Mouse (Mus musculus): ENCODE results near the gene Tcte1. TPM values are rescaled to one million over a fixed set of nuclear protein-coding genes. Genes with fewer than 3 reads are reported as not detected.

The Tcte1 gene
- polyA plus RNA-seq, 1 experiment from 2014 or later, result 1.3 TPM

DNA sequence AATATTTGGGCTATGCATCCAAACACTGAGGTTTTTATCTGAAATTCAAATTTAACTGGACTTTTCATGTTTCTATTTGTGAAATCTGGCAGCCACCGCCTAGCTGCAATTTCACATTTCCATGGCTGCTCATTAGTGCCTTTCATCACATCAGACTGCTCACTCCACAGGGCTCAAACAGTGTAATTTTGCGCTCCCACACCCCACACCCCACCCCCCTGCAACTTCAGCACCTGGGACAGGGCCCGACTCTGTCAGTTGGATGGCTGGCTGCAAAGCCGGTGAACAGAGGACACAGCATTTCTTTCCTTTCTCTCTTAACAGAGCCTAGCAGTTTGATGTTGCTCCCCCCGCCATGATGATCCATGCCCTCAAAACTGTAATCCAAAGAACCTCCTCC, 13.0 kb downstream of the Tcte1 start:
- peaks cover 16% of the 10 kb centered on the region for H3K27me3 ChIP-seq (ENCODE audit: control insufficient read depth, insufficient read depth, low read length)
- DNase-seq (ENCODE audit: low spot score), result peak; percentile 71
- H3K9me3 ChIP-seq (ENCODE audit: control insufficient read depth, low read length), result no peaks in the 10 kb centered on the region; the same call in 1 of the 2 replicates
- WGBS, result 14% methylated on average over 5 of the region's 5 CpGs
- no peak overlapping the region for H3K27ac ChIP-seq (replicated peaks; ENCODE audit: low read depth, low read length)
- no peak overlapping the region for H3K4me2 ChIP-seq (ENCODE audit: low read depth, severe bottlenecking)
- no peaks in the 10 kb centered on the region for H3K4me1 ChIP-seq (ENCODE audit: control insufficient read depth, insufficient read depth, low read length)
- no peak for ATAC-seq (ENCODE audit: insufficient number of reproducible peaks, low FRiP score, low TSS enrichment, low read depth)
- no peaks in the 10 kb centered on the region for H3K36me3 ChIP-seq (ENCODE audit: control insufficient read depth, insufficient read depth, low read length)
- no peak overlapping the region for H3K4me3 ChIP-seq (ENCODE audit: low read depth, low read length)
- H3K9ac ChIP-seq (ENCODE audit: low read length), result no peak overlapping the region

DNA sequence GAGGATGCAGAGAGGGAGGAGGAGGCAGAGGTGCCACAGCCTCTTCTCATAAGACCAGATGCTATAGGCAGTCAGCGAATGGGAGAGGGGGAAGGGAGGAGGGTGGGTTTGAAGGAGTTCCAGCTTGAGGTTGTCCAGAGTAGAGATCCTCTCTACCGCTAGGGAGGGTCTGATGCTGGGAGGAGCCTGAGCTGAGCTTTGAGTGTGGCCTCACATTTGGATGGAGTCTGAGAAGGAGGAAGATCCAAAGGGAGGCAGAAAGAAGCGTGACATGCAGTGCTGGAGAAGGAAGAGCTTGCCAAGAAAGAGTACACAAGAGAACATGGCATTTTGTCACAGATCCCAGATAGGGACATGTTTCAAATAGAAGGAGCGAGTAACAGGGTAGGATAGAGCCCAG, 15.2 kb downstream of the Tcte1 start:
- Histone ChIP-seq H3K9ac (ENCODE audit: low read length) (no peak overlapping the region), H3K4me1 (ENCODE audit: control insufficient read depth, insufficient read depth, low read length) (no peaks in the 10 kb centered on the region), H3K36me3 (ENCODE audit: control insufficient read depth, insufficient read depth, low read length) (no peaks in the 10 kb centered on the region), H3K27me3 (ENCODE audit: control insufficient read depth, insufficient read depth, low read length) (peaks cover 26% of the 10 kb centered on the region), H3K27ac (replicated peaks; ENCODE audit: low read depth, low read length) (no peak overlapping the region), H3K4me3 (ENCODE audit: low read depth, low read length) (no peak overlapping the region), H3K9me3 (ENCODE audit: control insufficient read depth, low read length) (no peaks in the 10 kb centered on the region), H3K4me2 (ENCODE audit: low read depth, severe bottlenecking) (no peak overlapping the region)
- ATAC-seq (ENCODE audit: insufficient number of reproducible peaks, low FRiP score, low TSS enrichment, low read depth), result no peak
- WGBS, result 72% methylated on average over 4 of the region's 4 CpGs
- no peak for DNase-seq (ENCODE audit: low spot score)

DNA sequence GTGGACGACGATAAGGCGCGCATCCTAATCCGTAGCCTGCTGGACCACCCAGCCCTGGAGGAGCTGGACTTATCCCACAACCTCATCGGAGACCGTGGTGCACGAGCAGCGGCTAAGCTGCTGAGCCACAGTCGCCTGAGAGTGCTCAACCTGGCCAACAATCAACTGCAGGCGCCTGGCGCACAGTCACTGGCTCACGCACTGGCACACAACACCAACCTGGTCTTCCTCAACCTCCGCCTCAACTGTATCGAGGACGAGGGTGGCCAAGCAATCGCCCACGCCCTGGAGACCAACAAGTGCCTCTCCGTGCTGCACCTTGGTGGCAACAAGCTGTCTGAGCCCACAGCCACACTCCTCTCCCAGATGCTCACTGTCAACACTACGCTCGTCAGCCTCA, 16.4 kb downstream of the Tcte1 start:
- Histone ChIP-seq H3K36me3 (ENCODE audit: control insufficient read depth, insufficient read depth, low read length) (no peaks in the 10 kb centered on the region), H3K4me2 (ENCODE audit: low read depth, severe bottlenecking) (no peak overlapping the region), H3K9ac (ENCODE audit: low read length) (no peak overlapping the region), H3K27me3 (ENCODE audit: control insufficient read depth, insufficient read depth, low read length) (peaks cover 35% of the 10 kb centered on the region), H3K9me3 (ENCODE audit: control insufficient read depth, low read length) (no peaks in the 10 kb centered on the region), H3K4me1 (ENCODE audit: control insufficient read depth, insufficient read depth, low read length) (peaks cover 6% of the 10 kb centered on the region), H3K4me3 (ENCODE audit: low read depth, low read length) (no peak overlapping the region), H3K27ac (replicated peaks; ENCODE audit: low read depth, low read length) (no peak overlapping the region)
- WGBS, result 81% methylated on average over 21 of the region's 21 CpGs
- ATAC-seq (ENCODE audit: insufficient number of reproducible peaks, low FRiP score, low TSS enrichment, low read depth) (no peak), DNase-seq (ENCODE audit: low spot score) (no peak)

DNA sequence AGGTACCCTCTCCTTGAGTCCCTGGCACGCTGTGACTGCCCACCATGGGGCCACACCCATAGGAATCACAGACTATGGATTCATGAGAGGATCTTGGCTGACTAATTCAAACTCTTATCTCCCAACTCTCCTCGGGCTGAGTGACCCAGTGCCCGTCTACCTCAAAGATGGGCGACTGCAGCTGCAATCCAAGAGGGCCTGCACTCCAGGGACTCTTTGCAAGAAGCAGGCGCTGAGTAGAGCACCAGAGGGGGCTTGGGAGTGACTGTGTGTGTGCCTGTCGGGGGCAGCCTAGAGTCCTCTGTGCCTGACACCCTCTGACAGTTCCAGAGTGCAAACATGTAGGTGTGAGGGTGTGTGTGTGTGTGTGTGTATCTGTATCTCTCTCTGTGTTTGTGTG, 18.9 kb downstream of the Tcte1 start:
- Histone ChIP-seq H3K4me2 (ENCODE audit: low read depth, severe bottlenecking) (no peak overlapping the region), H3K4me3 (ENCODE audit: low read depth, low read length) (no peak overlapping the region), H3K9me3 (ENCODE audit: control insufficient read depth, low read length) (no peaks in the 10 kb centered on the region), H3K27ac (replicated peaks; ENCODE audit: low read depth, low read length) (no peak overlapping the region), H3K36me3 (ENCODE audit: control insufficient read depth, insufficient read depth, low read length) (no peaks in the 10 kb centered on the region), H3K4me1 (ENCODE audit: control insufficient read depth, insufficient read depth, low read length) (peaks cover 16% of the 10 kb centered on the region), H3K9ac (ENCODE audit: low read length) (no peak overlapping the region), H3K27me3 (ENCODE audit: control insufficient read depth, insufficient read depth, low read length) (peaks cover 51% of the 10 kb centered on the region)
- DNase-seq (ENCODE audit: low spot score) (no peak), ATAC-seq (ENCODE audit: insufficient number of reproducible peaks, low FRiP score, low TSS enrichment, low read depth) (no peak)
- 38% methylated on average over 6 of the region's 6 CpGs for WGBS

DNA sequence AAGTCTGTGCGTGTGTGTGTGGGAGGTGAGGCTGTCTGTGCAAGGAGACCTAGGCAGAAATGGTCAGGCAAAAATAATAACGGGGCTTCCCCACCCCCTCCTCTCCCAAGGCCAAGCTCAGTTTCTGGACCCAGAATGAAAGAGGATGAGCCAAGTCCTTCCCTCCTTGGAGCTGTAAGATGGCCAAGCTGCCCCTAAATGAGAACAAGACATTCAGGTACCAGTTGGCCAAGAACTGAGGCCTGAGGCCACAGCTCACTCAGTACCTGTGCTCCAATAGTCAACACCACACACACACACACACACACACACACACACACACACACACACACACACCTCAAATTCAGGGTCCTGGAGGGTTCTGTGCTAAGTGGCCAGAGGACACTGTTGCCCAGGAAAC, 19.5 kb downstream of the Tcte1 start:
- H3K36me3 ChIP-seq (ENCODE audit: control insufficient read depth, insufficient read depth, low read length), result no peaks in the 10 kb centered on the region
- H3K27ac ChIP-seq (replicated peaks; ENCODE audit: low read depth, low read length), result no peak overlapping the region
- no peak overlapping the region for H3K9ac ChIP-seq (ENCODE audit: low read length)
- H3K4me2 ChIP-seq (ENCODE audit: low read depth, severe bottlenecking), result no peak overlapping the region
- H3K27me3 ChIP-seq (ENCODE audit: control insufficient read depth, insufficient read depth, low read length), result peaks cover 55% of the 10 kb centered on the region
- 91% methylated on average over 2 of the region's 2 CpGs for WGBS
- peaks cover 16% of the 10 kb centered on the region for H3K4me1 ChIP-seq (ENCODE audit: control insufficient read depth, insufficient read depth, low read length)
- DNase-seq (ENCODE audit: low spot score) (no peak), ATAC-seq (ENCODE audit: insufficient number of reproducible peaks, low FRiP score, low TSS enrichment, low read depth) (no peak)
- no peak overlapping the region for H3K4me3 ChIP-seq (ENCODE audit: low read depth, low read length)
- no peaks in the 10 kb centered on the region for H3K9me3 ChIP-seq (ENCODE audit: control insufficient read depth, low read length)

DNA sequence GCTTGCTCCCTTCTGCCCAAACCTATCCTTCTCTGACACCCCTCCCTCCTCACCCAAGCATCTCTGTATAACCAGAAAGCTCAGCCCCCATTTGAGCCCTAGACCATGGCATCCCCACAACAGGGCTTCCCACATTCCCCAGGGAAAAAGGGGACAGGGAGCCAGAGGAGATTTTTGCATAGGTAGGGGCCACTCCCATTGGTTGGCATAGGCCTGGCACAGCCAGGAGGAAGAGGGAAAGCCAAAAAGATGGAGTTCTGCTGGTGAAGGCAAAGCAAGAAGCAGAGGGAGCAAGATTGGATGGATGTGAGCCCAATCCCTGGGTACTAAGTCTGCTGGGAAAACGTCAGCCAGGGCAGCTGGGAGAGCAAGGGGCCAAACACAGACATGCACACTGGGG, 19.9 kb downstream of the Tcte1 start:
- Histone ChIP-seq H3K9me3 (ENCODE audit: control insufficient read depth, low read length) (no peaks in the 10 kb centered on the region), H3K4me1 (ENCODE audit: control insufficient read depth, insufficient read depth, low read length) (peaks cover 16% of the 10 kb centered on the region), H3K27me3 (ENCODE audit: control insufficient read depth, insufficient read depth, low read length) (peaks cover 58% of the 10 kb centered on the region), H3K4me2 (ENCODE audit: low read depth, severe bottlenecking) (no peak overlapping the region), H3K9ac (ENCODE audit: low read length) (no peak overlapping the region), H3K4me3 (ENCODE audit: low read depth, low read length) (no peak overlapping the region), H3K27ac (replicated peaks; ENCODE audit: low read depth, low read length) (no peak overlapping the region), H3K36me3 (ENCODE audit: control insufficient read depth, insufficient read depth, low read length) (no peaks in the 10 kb centered on the region)
- 41% methylated on average over 1 of the region's 1 CpGs for WGBS
- DNase-seq (ENCODE audit: low spot score), result no peak
- no peak for ATAC-seq (ENCODE audit: insufficient number of reproducible peaks, low FRiP score, low TSS enrichment, low read depth)

DNA sequence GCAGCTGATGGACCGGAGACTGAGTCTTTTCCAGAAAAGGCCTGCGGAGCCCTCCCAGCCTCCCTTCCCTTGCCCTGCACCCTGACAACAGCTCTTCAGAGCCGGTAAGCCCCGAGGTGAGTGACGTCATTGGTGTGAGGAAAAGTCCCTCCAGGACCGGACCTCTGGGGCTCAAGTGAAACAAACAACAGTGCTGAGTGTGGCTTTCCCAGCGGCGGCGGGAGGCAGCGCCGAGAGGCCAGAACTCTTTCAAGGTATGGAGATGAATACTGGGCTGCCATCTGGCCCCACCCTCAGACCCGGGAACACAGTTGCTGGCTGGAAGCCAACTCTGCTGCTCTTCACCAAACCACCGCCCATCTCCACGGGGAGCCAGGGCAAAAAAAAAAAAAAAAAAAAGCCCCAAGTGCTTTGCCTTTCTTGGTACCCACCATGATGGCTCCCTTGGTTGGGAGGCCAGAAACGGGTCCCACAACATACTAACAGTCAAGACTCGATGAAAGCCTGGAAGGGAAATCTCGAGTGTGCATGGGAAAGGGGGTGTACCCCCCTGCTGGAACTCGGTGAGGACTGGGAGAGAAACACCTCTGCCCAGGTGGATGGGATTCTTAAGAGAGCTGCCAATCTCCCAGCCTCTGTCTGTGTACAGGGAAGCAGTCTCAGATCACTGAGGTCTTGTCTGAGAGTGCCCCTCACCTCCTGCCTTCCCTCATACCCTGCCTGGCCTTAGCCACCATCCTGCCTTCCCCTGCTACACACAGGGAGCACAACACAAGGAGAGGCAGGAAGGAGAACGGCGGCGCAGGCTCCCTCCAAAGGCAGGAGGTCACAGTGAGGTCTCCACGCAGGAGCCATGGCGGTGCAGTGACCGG, 21.0 kb downstream of the Tcte1 start:
- ATAC-seq (ENCODE audit: insufficient number of reproducible peaks, low FRiP score, low TSS enrichment, low read depth) (no peak), DNase-seq (ENCODE audit: low spot score) (peak; percentile 43)
- Histone ChIP-seq H3K27me3 (ENCODE audit: control insufficient read depth, insufficient read depth, low read length) (peaks cover 58% of the 10 kb centered on the region), H3K36me3 (ENCODE audit: control insufficient read depth, insufficient read depth, low read length) (no peaks in the 10 kb centered on the region), H3K27ac (replicated peaks; ENCODE audit: low read depth, low read length) (no peak overlapping the region), H3K4me2 (ENCODE audit: low read depth, severe bottlenecking) (peak overlapping the region; percentile 26; the same call in 1 of the 2 replicates), H3K4me3 (ENCODE audit: low read depth, low read length) (peak overlapping the region; percentile 7; the same call in 1 of the 2 replicates), H3K9ac (ENCODE audit: low read length) (no peak overlapping the region), H3K4me1 (ENCODE audit: control insufficient read depth, insufficient read depth, low read length) (peaks cover 19% of the 10 kb centered on the region), H3K9me3 (ENCODE audit: control insufficient read depth, low read length) (no peaks in the 10 kb centered on the region)
- WGBS, result 5% methylated on average over 24 of the region's 24 CpGs

DNA sequence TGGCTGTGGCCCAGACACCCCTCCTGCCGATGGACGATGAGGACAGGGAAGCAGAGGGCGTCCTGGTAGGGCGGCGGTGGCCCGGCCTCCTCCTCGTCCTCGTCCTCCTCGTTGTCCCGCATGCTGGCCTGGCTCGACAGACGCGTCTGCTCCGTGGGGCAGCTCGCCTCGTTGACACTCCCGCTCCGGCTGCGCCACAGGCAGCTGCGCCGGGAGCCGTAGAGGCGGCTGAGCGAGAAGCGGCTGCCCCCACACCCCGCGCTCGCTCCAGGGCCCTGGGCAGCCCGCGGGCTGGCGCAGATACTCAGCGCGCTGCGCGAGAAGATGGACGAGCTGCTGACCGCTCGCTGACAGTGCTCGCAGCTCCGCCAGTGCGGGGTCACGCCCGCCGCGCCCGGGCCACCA, 21.6 kb downstream of the Tcte1 start:
- peak overlapping the region; percentile 26 for H3K4me2 ChIP-seq (ENCODE audit: low read depth, severe bottlenecking)
- no peak for ATAC-seq (ENCODE audit: insufficient number of reproducible peaks, low FRiP score, low TSS enrichment, low read depth)
- H3K9ac ChIP-seq (ENCODE audit: low read length), result no peak overlapping the region
- H3K27me3 ChIP-seq (ENCODE audit: control insufficient read depth, insufficient read depth, low read length), result peaks cover 58% of the 10 kb centered on the region
- no peak overlapping the region for H3K27ac ChIP-seq (replicated peaks; ENCODE audit: low read depth, low read length)
- peak; percentile 45 for DNase-seq (ENCODE audit: low spot score)
- no peaks in the 10 kb centered on the region for H3K9me3 ChIP-seq (ENCODE audit: control insufficient read depth, low read length)
- 3% methylated on average over 46 of the region's 46 CpGs for WGBS
- H3K4me1 ChIP-seq (ENCODE audit: control insufficient read depth, insufficient read depth, low read length), result peaks cover 19% of the 10 kb centered on the region
- H3K4me3 ChIP-seq (ENCODE audit: low read depth, low read length), result peak overlapping the region; percentile 7
- H3K36me3 ChIP-seq (ENCODE audit: control insufficient read depth, insufficient read depth, low read length), result no peaks in the 10 kb centered on the region
